Mouse (Mus musculus) lung, postnatal 25 days (tissue): ENCODE data around the gene Gpr132.

Experiments used
- DNase-seq: peaks from one replicate; pipeline ENCODE4 v3.0.0; 2022; ENCODE audit warnings: low spot score

Gene Gpr132

GRCm38 (mm10) chr12:112877073-112877576, 9.1 kb upstream of the Gpr132 start:
- DNase-seq, result no peak

- DNase-seq, result peak; percentile 88
These were observed 8.5 kb upstream of the Gpr132 start for GRCm38 (mm10) chr12:112876332-112877072.

GRCm38 (mm10) chr12:112875225-112876013, 7.4 kb upstream of the Gpr132 start:
- peak; percentile 93 for DNase-seq

GRCm38 (mm10) chr12:112874199-112874598, 6.2 kb upstream of the Gpr132 start:
- no peak for DNase-seq

GRCm38 (mm10) chr12:112873452-112874190, 5.6 kb upstream of the Gpr132 start:
- DNase-seq, result no peak

GRCm38 (mm10) chr12:112872991-112873390, 5.0 kb upstream of the Gpr132 start:
- DNase-seq, result no peak

- DNase-seq, result no peak
These were observed 3.2 kb upstream of the Gpr132 start for GRCm38 (mm10) chr12:112871272-112871671.

- no peak for DNase-seq
These were observed 2.7 kb upstream of the Gpr132 start for GRCm38 (mm10) chr12:112870775-112871174.

- no peak for DNase-seq
These were observed 1.8 kb upstream of the Gpr132 start for GRCm38 (mm10) chr12:112869783-112870204.

GRCm38 (mm10) chr12:112867106-112867674, 838 bp downstream of the Gpr132 start:
- DNase-seq, result no peak

GRCm38 (mm10) chr12:112866467-112867080, 1.5 kb downstream of the Gpr132 start:
- DNase-seq, result no peak

- DNase-seq, result no peak
These were observed 3.2 kb downstream of the Gpr132 start for GRCm38 (mm10) chr12:112864804-112865203.

- no peak for DNase-seq
These were observed 6.1 kb downstream of the Gpr132 start for GRCm38 (mm10) chr12:112861911-112862321.

- DNase-seq, result no peak
These were observed 7.3 kb downstream of the Gpr132 start for GRCm38 (mm10) chr12:112860765-112861164.

GRCm38 (mm10) chr12:112859930-112860329, 8.1 kb downstream of the Gpr132 start:
- DNase-seq, result no peak

- no peak for DNase-seq
These were observed 9.3 kb downstream of the Gpr132 start for GRCm38 (mm10) chr12:112858581-112859336.

GRCm38 (mm10) chr12:112857021-112857925, 10.8 kb downstream of the Gpr132 start:
- DNase-seq, result no peak

- no peak for DNase-seq
These were observed 11.7 kb downstream of the Gpr132 start for GRCm38 (mm10) chr12:112856338-112856737.

- DNase-seq, result peak; percentile 62
These were observed 13.3 kb downstream of the Gpr132 start for GRCm38 (mm10) chr12:112854610-112855333.
